Mouse (Mus musculus) stomach, postnatal 0 days (tissue): ENCODE data around the gene Cdc42ep1. TPM values are rescaled to one million over a fixed set of nuclear protein-coding genes. Genes with fewer than 3 reads are reported as not detected.
A peak's percentile ranks its signal among the peaks of the same experiment; 100 is the strongest.

Source experiments
- ATAC-seq: fragments of 200-750 bp; cut with Nextera tagmentation; 2 replicates; pipeline ENCODE4 v1.8.0; 2017; ENCODE audit not compliant: low FRiP score, low TSS enrichment
- DNase-seq: peaks from one replicate; pipeline ENCODE4 v3.0.0-alpha.2; 2016; ENCODE audit warnings: low spot score
- H3K27ac ChIP-seq: fragments of 300-500 bp; sonication (generic); replicated peaks from 2 replicates; pipeline ENCODE4 v1.5.1; 2014; ENCODE audit warnings: mild to moderate bottlenecking, control low read depth
- H3K27me3 ChIP-seq: fragments of 300-500 bp; sonication (generic); 2 replicates; pipeline ENCODE4 v1.6.1; 2014; ENCODE audit warnings: low read length; ENCODE audit not compliant: control insufficient read depth, insufficient read depth
- H3K36me3 ChIP-seq: fragments of 300-500 bp; sonication (generic); 2 replicates; pipeline ENCODE4 v1.6.1; 2014; ENCODE audit warnings: low read length, mixed read lengths; ENCODE audit not compliant: control insufficient read depth, insufficient read depth
- H3K4me1 ChIP-seq: fragments of 300-500 bp; sonication (generic); replicated peaks from 2 replicates; pipeline ENCODE4 v1.6.1; 2014; ENCODE audit warnings: antibody characterized with exemption; ENCODE audit not compliant: control insufficient read depth, insufficient read depth
- H3K4me2 ChIP-seq: fragments of 300-500 bp; sonication (generic); replicated peaks from 2 replicates; pipeline ENCODE4 v1.6.1; 2014; ENCODE audit warnings: low read depth, mild to moderate bottlenecking, control low read depth, moderate library complexity
- H3K4me3 ChIP-seq: fragments of 300-500 bp; sonication (generic); 2 replicates; pipeline ENCODE4 v1.5.1; 2014; ENCODE audit warnings: low read depth, low read length, control low read depth
- H3K9ac ChIP-seq: fragments of 300-500 bp; sonication (generic); 2 replicates; pipeline ENCODE4 v1.6.1; 2014; ENCODE audit warnings: mild to moderate bottlenecking, low read length, control low read depth, mixed read lengths
- H3K9me3 ChIP-seq: fragments of 300-500 bp; sonication (generic); 2 replicates; pipeline ENCODE4 v1.6.1; 2016; ENCODE audit warnings: low read length; ENCODE audit not compliant: control insufficient read depth
- CTCF ChIP-seq: IDR thresholded peaks from 2 replicates; pipeline ENCODE4 v1.5.1; 2016; ENCODE audit warnings: antibody characterized with exemption, low read depth, mild to moderate bottlenecking, moderate library complexity
- EP300 ChIP-seq: optimal IDR thresholded peaks from 2 replicates; pipeline ENCODE3; 2016; ENCODE audit warnings: antibody characterized with exemption
- WGBS: fragments of 180-500 bp; shearing (Covaris S2); extraction: QIAGEN DNeasy Blood & Tissue Kit; methylation state at CpG from one replicate; pipeline ENCODE4 v1.1.7; 2014; 5-methylcytosine and 5-hydroxymethylcytosine counted together
- polyA plus RNA-seq: library from polyadenylated mRNA; unstranded; fragments of >200 nt; fragmentation: Nextera tagmentation; extraction: Ambion mirVana; gene quantifications from 2 replicates; pipeline ENCODE4 v1.2.1, GENCODE M21; 2015

The Cdc42ep1 gene
- polyA plus RNA-seq, 1 experiment from 2014 or later: 37.7 TPM

DNA sequence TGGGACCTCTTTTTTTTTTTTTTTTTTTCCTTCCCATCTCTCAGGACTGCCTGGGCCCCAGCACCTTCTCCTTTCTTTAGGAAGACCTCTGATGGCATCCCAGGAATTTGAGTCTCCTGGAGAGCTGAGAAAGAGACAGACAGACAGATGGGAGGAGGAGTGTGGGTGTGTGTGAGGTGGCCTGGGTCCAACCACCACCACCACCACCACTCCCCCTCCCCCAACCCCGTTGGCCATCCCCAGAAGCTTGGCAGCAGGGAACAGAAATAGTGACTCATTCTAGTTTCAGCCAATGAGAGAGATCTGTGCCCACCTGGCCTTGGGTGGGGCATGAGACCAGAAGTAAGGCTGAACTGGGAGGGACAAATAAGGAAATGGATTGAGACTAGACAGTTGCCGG is 35.8 kb upstream of the Cdc42ep1 start:
- WGBS: 34% methylated on average over 2 of the region's 2 CpGs
- TF ChIP-seq EP300 (no peak), CTCF (no peak)
- Histone ChIP-seq H3K9me3 (no peaks in the 10 kb centered on the region), H3K9ac (no peak overlapping the region), H3K4me3 (no peak overlapping the region), H3K36me3 (no peaks in the 10 kb centered on the region), H3K4me2 (no peak overlapping the region), H3K27me3 (no peaks in the 10 kb centered on the region), H3K4me1 (peaks cover 3% of the 10 kb centered on the region; the same call in 1 of the 2 replicates), H3K27ac (no peak overlapping the region)
- no peak for ATAC-seq
- DNase-seq: peak; percentile 45

DNA sequence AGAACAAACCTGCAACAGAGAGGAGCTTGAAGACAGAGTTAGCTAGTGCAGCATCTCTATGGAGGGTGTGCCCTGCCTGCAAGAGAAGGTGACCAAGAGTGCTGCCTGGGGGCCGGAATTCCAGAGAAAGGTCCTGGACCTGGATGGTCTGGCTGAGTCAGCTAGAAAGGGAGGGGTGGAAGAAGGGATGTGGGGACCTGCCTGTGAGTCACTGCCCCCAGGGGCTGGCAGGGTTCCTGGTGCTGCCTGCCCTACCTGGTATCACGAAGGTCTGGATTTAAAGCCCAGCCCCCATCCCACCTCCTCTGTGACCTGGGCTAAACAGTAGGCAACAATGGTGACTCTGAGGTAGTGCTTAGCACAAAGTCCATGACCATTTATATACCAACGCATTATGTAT is 35.3 kb upstream of the Cdc42ep1 start:
- ATAC-seq (peak; percentile 11), DNase-seq (peak; percentile 54)
- no peak overlapping the region for H3K9ac ChIP-seq
- H3K27ac ChIP-seq: no peak overlapping the region
- H3K4me2 ChIP-seq: no peak overlapping the region
- no peak for TF ChIP-seq EP300
- TF ChIP-seq CTCF: no peak
- no peaks in the 10 kb centered on the region for H3K9me3 ChIP-seq
- no peak overlapping the region for H3K4me3 ChIP-seq
- no peaks in the 10 kb centered on the region for H3K36me3 ChIP-seq
- H3K27me3 ChIP-seq: no peaks in the 10 kb centered on the region
- 63% methylated on average over 3 of the region's 3 CpGs for WGBS
- H3K4me1 ChIP-seq: peaks cover 3% of the 10 kb centered on the region; the same call in 1 of the 2 replicates

DNA sequence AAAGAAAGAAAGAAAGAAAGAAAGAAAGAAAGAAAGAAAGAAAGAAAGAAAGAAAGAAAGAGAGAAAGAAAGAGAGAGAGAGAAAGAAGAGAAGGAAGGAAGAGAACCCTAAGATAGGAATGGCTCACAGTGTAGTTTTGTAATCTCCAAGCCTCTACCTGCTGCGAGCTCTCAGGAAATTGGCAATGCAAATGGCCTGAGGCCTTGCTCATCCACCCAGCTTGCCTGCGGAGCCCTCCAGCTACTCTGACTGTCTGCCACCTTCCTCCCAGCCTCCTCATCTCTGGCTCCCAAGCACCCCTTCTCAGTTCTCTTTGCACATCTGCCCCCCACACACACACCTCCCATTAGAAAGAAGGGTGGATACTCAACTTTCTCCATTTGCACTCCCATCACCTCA is 33.4 kb upstream of the Cdc42ep1 start:
- no peaks in the 10 kb centered on the region for H3K36me3 ChIP-seq
- 87% methylated on average over 2 of the region's 2 CpGs for WGBS
- H3K27ac ChIP-seq: no peak overlapping the region
- ATAC-seq: no peak
- no peaks in the 10 kb centered on the region for H3K9me3 ChIP-seq
- no peak for DNase-seq
- H3K9ac ChIP-seq: no peak overlapping the region
- no peaks in the 10 kb centered on the region for H3K4me1 ChIP-seq
- H3K4me2 ChIP-seq: no peak overlapping the region
- TF ChIP-seq CTCF: no peak
- no peak for TF ChIP-seq EP300
- H3K27me3 ChIP-seq: no peaks in the 10 kb centered on the region
- H3K4me3 ChIP-seq: no peak overlapping the region

DNA sequence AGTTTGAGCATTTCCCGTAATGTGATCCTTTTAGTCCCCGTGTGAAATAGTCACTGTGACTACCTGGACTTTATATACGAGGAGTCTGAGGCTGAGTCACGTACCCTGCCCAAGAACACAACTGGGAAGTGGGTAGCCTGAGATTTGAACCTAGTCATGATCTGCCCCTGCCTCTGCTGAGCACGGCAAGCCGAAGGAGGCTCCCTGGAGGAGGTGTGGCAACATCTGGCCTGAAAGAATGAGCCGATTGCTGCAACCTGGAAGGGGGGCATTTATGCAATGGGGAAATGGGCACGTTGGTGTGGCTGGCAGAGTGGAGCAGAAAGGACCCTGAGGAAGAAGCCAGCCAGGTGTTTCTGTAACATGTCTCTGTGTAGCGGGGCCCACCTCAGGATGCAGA is 32.7 kb upstream of the Cdc42ep1 start:
- Histone ChIP-seq H3K4me1 (no peaks in the 10 kb centered on the region), H3K4me3 (no peak overlapping the region), H3K4me2 (no peak overlapping the region), H3K36me3 (no peaks in the 10 kb centered on the region), H3K9ac (no peak overlapping the region), H3K27me3 (no peaks in the 10 kb centered on the region), H3K27ac (no peak overlapping the region), H3K9me3 (no peaks in the 10 kb centered on the region)
- no peak for DNase-seq
- 60% methylated on average over 9 of the region's 9 CpGs for WGBS
- TF ChIP-seq EP300 (no peak), CTCF (no peak)
- no peak for ATAC-seq

DNA sequence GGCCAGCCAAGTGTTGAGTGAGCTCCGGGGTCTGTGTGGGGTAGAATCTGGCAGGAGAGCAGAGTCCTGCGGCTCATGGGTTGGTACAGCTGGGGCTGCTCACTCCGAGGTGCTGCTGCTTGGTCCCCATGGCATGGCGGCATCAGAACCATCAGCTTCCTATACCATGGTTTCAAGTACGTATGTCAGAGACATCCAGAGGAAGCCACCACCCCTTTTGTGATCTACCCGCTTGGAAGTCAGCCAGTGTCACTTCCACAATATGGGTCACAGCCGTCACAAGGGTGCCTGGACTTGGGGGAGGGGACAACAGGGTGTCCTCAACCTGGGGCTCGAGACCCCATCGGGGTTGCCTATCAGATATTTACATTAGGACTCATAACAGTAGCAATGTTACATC is 32.3 kb upstream of the Cdc42ep1 start:
- Histone ChIP-seq H3K4me3 (no peak overlapping the region), H3K36me3 (no peaks in the 10 kb centered on the region), H3K4me1 (no peaks in the 10 kb centered on the region), H3K27me3 (no peaks in the 10 kb centered on the region), H3K27ac (no peak overlapping the region), H3K4me2 (no peak overlapping the region), H3K9me3 (no peaks in the 10 kb centered on the region), H3K9ac (no peak overlapping the region)
- DNase-seq (no peak), ATAC-seq (no peak)
- WGBS: 57% methylated on average over 9 of the region's 9 CpGs
- no peak for TF ChIP-seq EP300
- TF ChIP-seq CTCF: no peak

DNA sequence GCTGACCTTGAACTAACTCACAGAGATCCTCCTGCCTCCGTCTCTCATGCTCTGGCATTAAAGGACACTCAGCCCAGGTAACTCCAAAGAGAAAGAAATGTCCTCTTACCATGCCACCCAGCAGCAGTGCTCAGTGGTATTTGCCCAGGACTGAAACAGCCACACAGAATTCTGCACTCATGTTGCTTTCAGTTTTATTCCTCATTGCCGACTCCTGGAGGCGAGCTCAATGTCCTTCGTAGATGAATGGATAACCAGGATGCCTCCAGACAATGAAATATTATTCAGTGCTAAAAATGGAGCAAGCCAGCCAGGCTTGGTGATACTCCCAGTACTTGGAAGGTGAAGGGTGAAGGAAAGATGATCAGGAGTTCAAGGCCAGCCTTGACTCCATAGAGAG is 28.8 kb upstream of the Cdc42ep1 start:
- H3K27ac ChIP-seq: no peak overlapping the region
- no peak overlapping the region for H3K9ac ChIP-seq
- H3K4me3 ChIP-seq: no peak overlapping the region
- 0 out of 2 replicates have a peak, but pooled peaks cover 2% of the 10 kb centered on the region for H3K4me1 ChIP-seq
- H3K9me3 ChIP-seq: no peaks in the 10 kb centered on the region
- H3K27me3 ChIP-seq: no peaks in the 10 kb centered on the region
- TF ChIP-seq CTCF (no peak), EP300 (no peak)
- H3K4me2 ChIP-seq: no peak overlapping the region
- ATAC-seq: no peak
- WGBS: 86% methylated on average over 4 of the region's 4 CpGs
- no peaks in the 10 kb centered on the region for H3K36me3 ChIP-seq
- no peak for DNase-seq
